Mouse (Mus musculus) kidney, embryonic 15.5 days (tissue): Measurements from ENCODE around the gene Mospd1. TPM values are rescaled to one million over a fixed set of nuclear protein-coding genes. Genes with fewer than 3 reads are reported as not detected.

ENCODE experiments used
- ATAC-seq: fragments of 200-750 bp; cut with Nextera tagmentation; replicated peaks from 2 replicates; pipeline ENCODE4 v1.8.0; 2017; ENCODE audit warnings: moderate TSS enrichment; ENCODE audit not compliant: low FRiP score
- H3K27ac ChIP-seq: fragments of 300-500 bp; sonication (generic); 2 replicates; pipeline ENCODE4 v1.5.1; 2015; ENCODE audit warnings: mild to moderate bottlenecking, inconsistent platforms
- H3K27me3 ChIP-seq: fragments of 300-500 bp; sonication (generic); 2 replicates; pipeline ENCODE4 v1.6.1; 2015; ENCODE audit warnings: inconsistent platforms
- H3K36me3 ChIP-seq: fragments of 300-500 bp; sonication (generic); 2 replicates; pipeline ENCODE4 v1.6.1; 2015; ENCODE audit warnings: inconsistent platforms
- H3K4me1 ChIP-seq: fragments of 300-500 bp; sonication (generic); 2 replicates; pipeline ENCODE4 v1.6.1; 2015; ENCODE audit warnings: inconsistent platforms
- H3K4me2 ChIP-seq: fragments of 300-500 bp; sonication (generic); 2 replicates; pipeline ENCODE4 v1.6.1; 2015; ENCODE audit warnings: moderate library complexity, mild to moderate bottlenecking, inconsistent platforms
- H3K4me3 ChIP-seq: fragments of 300-500 bp; sonication (generic); replicated peaks from 2 replicates; pipeline ENCODE4 v1.5.1; 2015; ENCODE audit warnings: mild to moderate bottlenecking, inconsistent platforms
- H3K9ac ChIP-seq: fragments of 300-500 bp; sonication (generic); 2 replicates; pipeline ENCODE4 v1.6.1; 2015; ENCODE audit warnings: mild to moderate bottlenecking, inconsistent platforms
- H3K9me3 ChIP-seq: fragments of 300-500 bp; sonication (generic); replicated peaks from 2 replicates; pipeline ENCODE4 v1.6.1; 2016; ENCODE audit warnings: inconsistent platforms
- WGBS: fragments of 180-500 bp; shearing (Covaris S2); methylation state at CpG from one replicate; pipeline ENCODE4 v1.1.7; 2015; ENCODE audit warnings: mixed read lengths; 5-methylcytosine and 5-hydroxymethylcytosine counted together
- polyA plus RNA-seq: library from polyadenylated mRNA; unstranded; fragments of >200 nt; fragmentation: Nextera tagmentation; extraction: Ambion mirVana; gene quantifications from 2 replicates; pipeline ENCODE4 v1.2.1, GENCODE M21; 2015

The Mospd1 gene
- 38.9 and 45.2 TPM in 2 replicates for polyA plus RNA-seq

DNA sequence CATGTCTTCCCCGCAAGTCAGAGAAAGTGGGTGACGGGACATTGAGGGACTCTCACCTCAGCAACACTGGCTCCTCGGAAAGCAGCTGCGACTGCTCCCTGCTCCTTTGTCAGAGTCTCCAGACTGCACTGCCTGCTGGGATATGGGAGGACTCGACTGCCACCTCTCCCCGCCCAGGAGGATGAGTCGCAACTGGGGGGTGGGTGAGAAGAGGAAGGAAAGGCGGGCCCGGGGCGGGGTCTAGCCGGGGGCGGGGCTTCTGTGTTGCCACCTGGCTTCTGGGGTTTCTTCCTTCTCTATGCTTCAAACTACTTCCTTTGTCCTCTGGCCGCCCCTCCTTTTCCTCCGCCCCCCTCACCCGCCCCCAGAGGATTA, at the start of gene Mospd1:
TSS of gene Mospd1 (minus strand) at position 137 of the 375 bp plus-strand sequence.
- H3K27me3 ChIP-seq: no peaks in the 10 kb centered on the region
- H3K27ac ChIP-seq: peak within 1 kb of the TSS; percentile 83
- 12% methylated on average over 12 of the region's 15 CpGs for WGBS
- H3K9ac ChIP-seq: peak within 1 kb of the TSS; percentile 53
- peak within 1 kb of the TSS; percentile 64 for H3K4me2 ChIP-seq
- peak within 1 kb of the TSS; percentile 57 for H3K4me3 ChIP-seq
- H3K36me3 ChIP-seq: no peaks in the 10 kb centered on the region
- no peaks in the 10 kb centered on the region for H3K4me1 ChIP-seq
- ATAC-seq: peak; percentile 98
- no peaks in the 10 kb centered on the region for H3K9me3 ChIP-seq

DNA sequence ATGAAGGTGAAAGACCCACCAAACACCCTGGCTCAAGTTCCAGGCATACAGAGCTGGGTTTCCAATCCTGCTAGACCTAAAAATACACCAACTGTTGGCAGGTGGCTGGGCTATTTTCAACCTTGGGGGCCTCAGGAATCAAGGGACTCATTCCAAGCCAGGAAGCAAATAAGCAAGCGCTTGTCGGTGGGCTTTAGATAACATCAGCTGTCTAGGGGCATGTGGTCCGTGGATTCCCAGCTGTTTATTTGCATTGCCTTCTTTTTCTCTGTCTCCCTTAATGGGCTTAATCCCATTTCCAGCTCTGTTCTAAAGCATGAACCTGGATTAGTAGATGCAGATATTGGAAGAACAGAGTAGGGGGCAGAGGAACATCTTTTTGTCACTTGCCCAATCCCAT, 16.1 kb upstream of the Mospd1 start:
- H3K4me3 ChIP-seq: no peak overlapping the region
- H3K4me1 ChIP-seq: no peaks in the 10 kb centered on the region
- 72% methylated on average over 3 of the region's 3 CpGs for WGBS
- no peak overlapping the region for H3K27ac ChIP-seq
- H3K36me3 ChIP-seq: no peaks in the 10 kb centered on the region
- H3K27me3 ChIP-seq: no peaks in the 10 kb centered on the region
- no peaks in the 10 kb centered on the region for H3K9me3 ChIP-seq
- H3K9ac ChIP-seq: no peak overlapping the region
- no peak overlapping the region for H3K4me2 ChIP-seq
- no peak for ATAC-seq

DNA sequence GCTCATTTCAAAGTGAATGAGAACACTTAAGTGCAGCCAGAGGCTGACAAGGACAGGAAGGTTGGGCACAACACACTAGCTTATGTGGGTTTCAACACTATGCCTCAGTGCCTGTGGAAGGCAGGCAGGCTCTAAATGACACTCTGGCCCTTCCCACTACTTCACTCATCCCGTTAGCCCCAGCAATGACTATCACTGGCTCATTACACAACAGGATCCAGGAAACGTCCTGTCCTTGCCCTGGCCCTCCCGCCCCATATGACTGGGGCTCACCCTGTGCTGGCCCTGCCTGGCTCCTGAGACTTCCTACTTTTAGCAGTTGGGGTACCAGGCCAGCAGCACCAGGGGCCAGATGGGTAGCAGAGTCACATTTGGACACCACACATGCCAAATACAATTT, 12.8 kb upstream of the Mospd1 start:
- 37% methylated on average over 3 of the region's 3 CpGs for WGBS
- Histone ChIP-seq H3K27me3 (no peaks in the 10 kb centered on the region), H3K27ac (no peak overlapping the region), H3K4me1 (no peaks in the 10 kb centered on the region), H3K9me3 (no peaks in the 10 kb centered on the region), H3K9ac (no peak overlapping the region), H3K4me2 (no peak overlapping the region), H3K36me3 (no peaks in the 10 kb centered on the region), H3K4me3 (no peak overlapping the region)
- ATAC-seq: no peak

DNA sequence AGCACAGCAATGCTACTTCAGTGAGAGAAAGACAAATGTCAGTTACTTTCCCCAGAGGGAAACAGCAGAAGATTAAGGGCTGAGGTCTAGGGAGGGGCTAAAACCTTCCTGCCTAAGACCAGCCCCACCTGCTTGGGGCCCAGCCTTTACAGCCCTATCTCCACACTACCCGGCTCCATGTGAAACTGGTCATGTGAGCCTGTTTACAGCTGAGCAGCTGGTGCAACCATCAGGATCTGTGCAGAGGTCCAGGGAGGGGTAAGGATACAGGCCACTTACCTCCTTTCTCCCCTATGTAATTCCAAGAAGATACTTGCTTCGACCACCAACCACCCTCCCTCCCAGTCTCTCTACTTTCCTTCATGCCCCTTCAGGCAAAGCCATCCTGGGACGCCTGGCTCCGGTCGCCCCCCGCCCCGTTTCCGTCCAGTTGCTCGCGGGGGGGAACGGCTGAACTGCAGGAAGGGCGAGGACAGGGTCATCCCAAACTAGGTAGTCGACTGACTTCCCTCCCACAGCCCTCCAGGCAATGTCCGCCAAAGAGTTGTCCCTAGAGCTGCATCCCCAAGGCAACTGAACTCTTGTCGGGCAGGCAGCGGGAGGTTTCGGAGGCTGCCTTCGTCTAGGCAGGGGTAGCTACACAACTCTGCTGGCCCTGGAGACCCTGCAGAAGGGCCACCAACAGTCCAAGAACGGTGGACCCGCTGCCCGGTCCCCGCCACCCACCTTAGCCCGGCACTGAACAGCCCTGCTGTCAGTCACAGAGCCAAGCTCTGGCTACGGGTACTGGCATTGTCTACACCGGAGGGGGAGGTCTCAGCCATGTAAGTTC, 552 bp downstream of the Mospd1 start:
- Histone ChIP-seq H3K9ac (peak overlapping the region; percentile 53), H3K27ac (peak overlapping the region; percentile 83), H3K4me2 (peak overlapping the region; percentile 64), H3K9me3 (no peaks in the 10 kb centered on the region), H3K4me3 (peak overlapping the region; percentile 57), H3K27me3 (no peaks in the 10 kb centered on the region), H3K36me3 (no peaks in the 10 kb centered on the region), H3K4me1 (no peaks in the 10 kb centered on the region)
- WGBS: 21% methylated on average over 25 of the region's 25 CpGs
- ATAC-seq: peak; percentile 81

DNA sequence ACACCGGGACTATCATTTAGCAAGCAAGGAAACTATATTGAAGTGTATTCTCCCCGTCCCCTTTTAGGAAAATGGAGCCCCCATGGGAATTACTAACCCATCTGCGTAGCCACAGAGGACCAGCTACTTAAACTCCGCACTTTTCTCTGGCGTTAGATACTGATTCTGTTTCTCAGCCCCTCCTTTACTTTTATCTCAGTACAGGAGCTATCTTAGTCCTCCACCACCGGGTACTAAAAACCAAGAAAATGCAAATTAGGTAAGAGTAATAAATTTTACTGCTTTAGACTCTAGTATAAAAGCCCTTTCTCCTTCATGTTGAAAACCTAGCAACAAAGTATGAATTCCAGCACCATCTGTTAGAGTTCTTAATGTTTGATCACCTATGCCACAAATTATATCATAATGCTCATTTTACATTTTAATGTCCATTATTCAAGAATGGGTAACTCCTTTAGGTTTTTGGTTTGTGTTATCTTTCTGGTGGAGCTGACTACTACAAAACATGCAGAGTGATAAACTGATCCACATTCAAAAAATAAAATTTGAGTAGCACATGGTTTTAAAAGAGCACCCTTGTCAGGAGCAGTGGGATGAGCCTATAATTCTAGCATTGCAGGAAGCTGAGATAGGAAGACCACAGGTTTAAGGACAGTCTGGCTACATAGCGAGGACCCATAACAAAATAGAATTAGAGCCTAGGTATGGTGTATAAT, 5.5 kb downstream of the Mospd1 start:
- Histone ChIP-seq H3K4me3 (no peak overlapping the region), H3K4me2 (no peak overlapping the region), H3K4me1 (no peaks in the 10 kb centered on the region), H3K27ac (no peak overlapping the region), H3K36me3 (no peaks in the 10 kb centered on the region), H3K27me3 (no peaks in the 10 kb centered on the region), H3K9me3 (no peaks in the 10 kb centered on the region), H3K9ac (no peak overlapping the region)
- ATAC-seq: no peak
- WGBS: 71% methylated on average over 7 of the region's 7 CpGs

DNA sequence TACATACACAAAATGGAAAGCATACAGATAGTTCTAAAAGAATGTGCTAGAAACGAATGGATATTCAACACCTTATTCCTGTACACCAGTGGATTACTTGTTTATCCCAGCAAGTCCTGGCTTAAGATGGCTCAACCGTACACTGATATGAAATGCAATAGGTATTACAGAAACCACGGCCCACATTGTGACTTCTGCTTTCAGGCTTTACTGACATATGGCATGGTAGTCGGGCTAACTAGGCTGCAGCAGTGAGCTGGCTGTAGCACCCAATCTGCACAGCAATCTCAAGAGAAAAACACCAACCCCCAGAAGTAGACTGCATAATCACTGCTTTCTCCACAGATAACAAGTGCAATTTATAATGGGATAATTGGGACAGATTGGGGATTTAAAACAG, 21.9 kb downstream of the Mospd1 start:
- WGBS: 90% methylated on average over 4 of the region's 4 CpGs
- Histone ChIP-seq H3K4me3 (no peak overlapping the region), H3K27me3 (no peaks in the 10 kb centered on the region; the same call in 1 of the 2 replicates), H3K27ac (no peak overlapping the region), H3K4me2 (no peak overlapping the region), H3K4me1 (no peaks in the 10 kb centered on the region), H3K9ac (no peak overlapping the region), H3K9me3 (no peaks in the 10 kb centered on the region), H3K36me3 (peaks cover 28% of the 10 kb centered on the region)
- no peak for ATAC-seq

DNA sequence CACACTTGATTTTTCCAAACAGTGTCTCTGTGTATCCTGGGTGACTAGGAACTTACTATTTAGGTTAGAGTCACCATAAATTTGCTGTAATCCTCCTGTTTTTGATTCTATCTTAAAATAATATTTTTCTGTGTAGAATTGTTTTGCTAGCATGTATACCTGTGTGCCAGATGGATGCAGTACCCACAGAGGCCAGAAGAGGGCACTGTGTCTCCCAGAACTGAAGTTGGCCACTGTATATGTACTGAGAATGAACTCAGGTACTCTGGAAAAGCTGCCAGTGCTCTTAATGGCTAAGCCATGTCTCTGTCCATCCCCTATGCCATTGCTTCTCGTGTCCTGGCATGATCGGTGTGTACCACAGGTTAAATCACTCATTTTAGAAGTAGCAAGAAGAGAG, 28.8 kb downstream of the Mospd1 start:
- Histone ChIP-seq H3K9ac (no peak overlapping the region), H3K4me3 (no peak overlapping the region), H3K4me2 (no peak overlapping the region), H3K27ac (no peak overlapping the region), H3K27me3 (no peaks in the 10 kb centered on the region), H3K9me3 (no peaks in the 10 kb centered on the region), H3K4me1 (no peaks in the 10 kb centered on the region), H3K36me3 (peaks cover 4% of the 10 kb centered on the region; the same call in 1 of the 2 replicates)
- WGBS: 74% methylated on average over 2 of the region's 2 CpGs
- ATAC-seq: no peak

DNA sequence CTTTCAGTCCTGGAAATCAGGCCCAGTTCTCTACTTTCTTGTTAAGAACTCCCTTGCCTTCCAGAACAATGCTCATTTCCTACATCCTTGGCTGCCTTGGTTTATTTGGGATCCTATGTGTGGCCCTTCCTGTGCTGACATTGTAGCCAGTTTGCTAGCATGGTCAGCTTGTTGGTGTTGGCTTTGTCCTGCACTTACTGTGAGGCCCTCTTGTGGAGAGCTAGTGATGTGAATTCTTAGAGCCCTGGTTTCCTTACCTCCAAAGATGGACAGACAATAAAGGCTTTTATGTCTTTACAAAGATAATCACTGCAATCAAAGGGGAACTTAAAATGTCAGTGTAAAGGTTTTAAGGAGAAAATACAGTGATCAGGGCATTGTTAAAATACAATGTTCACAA, 32.9 kb downstream of the Mospd1 start:
- Histone ChIP-seq H3K4me2 (no peak overlapping the region), H3K9me3 (no peaks in the 10 kb centered on the region), H3K36me3 (no peaks in the 10 kb centered on the region), H3K27me3 (no peaks in the 10 kb centered on the region), H3K4me1 (no peaks in the 10 kb centered on the region), H3K27ac (no peak overlapping the region), H3K9ac (no peak overlapping the region), H3K4me3 (no peak overlapping the region)
- ATAC-seq: no peak

DNA sequence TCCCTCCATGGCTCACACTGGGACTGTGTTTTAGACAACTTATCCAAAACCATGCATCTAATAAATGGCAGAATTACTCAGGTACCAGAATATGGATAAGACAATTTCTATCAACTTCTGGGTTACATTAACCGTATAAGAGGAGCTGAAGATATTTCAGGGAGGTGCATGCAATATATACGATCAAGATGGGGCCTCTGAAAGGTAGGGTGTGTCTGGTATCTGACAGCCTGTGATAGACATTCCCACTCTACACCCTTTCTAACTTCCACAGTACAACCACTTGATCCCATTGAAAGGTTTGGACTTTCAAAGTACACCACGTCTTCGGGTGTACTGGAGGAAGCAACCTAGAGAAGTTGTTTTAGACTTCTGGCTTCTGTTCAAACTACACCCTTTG, 39.9 kb downstream of the Mospd1 start:
- H3K27ac ChIP-seq: no peak overlapping the region
- no peaks in the 10 kb centered on the region for H3K9me3 ChIP-seq
- no peaks in the 10 kb centered on the region for H3K27me3 ChIP-seq
- no peaks in the 10 kb centered on the region for H3K36me3 ChIP-seq
- H3K4me2 ChIP-seq: no peak overlapping the region
- WGBS: 90% methylated on average over 4 of the region's 4 CpGs
- no peak overlapping the region for H3K4me3 ChIP-seq
- ATAC-seq: no peak
- H3K9ac ChIP-seq: no peak overlapping the region
- no peaks in the 10 kb centered on the region for H3K4me1 ChIP-seq

DNA sequence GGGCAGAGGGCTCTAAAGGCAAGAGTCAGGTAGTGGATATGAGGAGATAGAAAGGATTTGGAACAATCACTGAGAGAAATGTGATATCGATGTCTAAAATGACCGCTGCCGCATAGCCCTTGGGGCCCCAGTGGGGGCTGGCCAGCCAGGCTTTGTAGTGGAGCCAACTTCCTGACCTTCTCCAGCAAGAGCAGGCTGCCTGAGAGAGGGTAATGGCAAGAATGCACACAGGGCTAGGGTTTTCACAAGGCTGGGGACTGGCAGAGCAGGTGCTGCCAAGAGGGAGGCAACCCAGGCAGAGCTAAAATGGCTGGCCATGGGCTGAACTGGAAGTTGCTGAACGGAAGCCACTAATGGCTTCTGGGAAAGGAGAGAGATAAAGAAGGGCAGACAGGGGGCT, 49.2 kb downstream of the Mospd1 start:
- 0 out of 2 replicates have a peak, but pooled peaks cover 8% of the 10 kb centered on the region for H3K27me3 ChIP-seq
- no peak for ATAC-seq
- H3K36me3 ChIP-seq: no peaks in the 10 kb centered on the region
- no peak overlapping the region for H3K27ac ChIP-seq
- peaks cover 6% of the 10 kb centered on the region for H3K4me1 ChIP-seq
- H3K4me3 ChIP-seq: no peak overlapping the region
- no peak overlapping the region for H3K9ac ChIP-seq
- WGBS: 50% methylated on average over 4 of the region's 4 CpGs
- H3K4me2 ChIP-seq: no peak overlapping the region
- H3K9me3 ChIP-seq: no peaks in the 10 kb centered on the region

DNA sequence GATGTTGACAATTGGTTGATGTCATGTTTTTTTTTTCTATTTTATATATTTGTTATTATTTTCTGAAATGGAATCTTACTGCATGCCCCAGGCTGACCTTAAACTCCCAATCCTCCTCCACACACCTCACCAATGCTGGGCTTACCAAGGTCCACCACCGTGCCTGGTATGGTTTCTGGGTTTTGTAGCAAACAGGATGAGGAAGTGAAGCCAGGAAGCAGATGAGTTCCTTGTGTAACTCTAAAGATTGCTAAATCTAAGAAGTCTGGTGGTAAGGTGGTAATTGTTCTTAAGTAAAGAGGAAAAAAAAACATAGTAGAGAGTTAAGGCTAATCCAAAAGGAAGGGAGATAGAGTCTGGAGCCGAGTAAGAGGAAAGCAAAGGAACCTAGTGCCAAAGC, 49.7 kb downstream of the Mospd1 start:
- no peak overlapping the region for H3K9ac ChIP-seq
- no peaks in the 10 kb centered on the region for H3K36me3 ChIP-seq
- H3K9me3 ChIP-seq: no peaks in the 10 kb centered on the region
- H3K27me3 ChIP-seq: 0 out of 2 replicates have a peak, but pooled peaks cover 8% of the 10 kb centered on the region
- H3K4me1 ChIP-seq: peaks cover 6% of the 10 kb centered on the region
- no peak overlapping the region for H3K4me3 ChIP-seq
- H3K4me2 ChIP-seq: no peak overlapping the region
- WGBS: 36% methylated on average over 2 of the region's 2 CpGs
- no peak overlapping the region for H3K27ac ChIP-seq
- no peak for ATAC-seq
